Comparison of ENCODE assay signal across 8 mouse cellular contexts in genomic region chr10:68165709-68166694, GRCm38 (mm10).
A peak's percentile ranks its signal among the peaks of the same experiment; 100 is the strongest.
DNase-seq lines count a peak whose midpoint lies in the region; ATAC-seq and TF ChIP-seq lines count a peak whose summit lies in the region.

No protein-coding gene starts in this region.

- DNase-seq in frontal cortex, postnatal 25 days (ENCODE audit: low spot score in 2 of 2) = no peak
- DNase-seq in brain, embryonic 14.5 days (ENCODE audit: low read depth) = peak; percentile 69
- DNase-seq in limb, embryonic 10.5 days (ENCODE audit: low spot score) = no peak
- no peak for DNase-seq in layer of hippocampus, postnatal 10 days (ENCODE audit: low spot score in 2 of 2)
- no peak for DNase-seq in layer of hippocampus, adult 9-10 months (ENCODE audit: low spot score)
- no peak for DNase-seq in frontal cortex, adult 2 months (ENCODE audit: extremely low spot score in 1 of 2, low spot score in 1 of 2)

- peak overlapping the region; percentile 70 for H3K27ac ChIP-seq in hindbrain, embryonic 13.5 days
- H3K27ac ChIP-seq in limb, embryonic 10.5 days = peak overlapping the region; percentile 72

- ATAC-seq in frontal cortex, adult (ENCODE audit: low TSS enrichment) = peak; percentile 51
- ATAC-seq in hindbrain, embryonic 13.5 days (ENCODE audit: low FRiP score) = no peak

- H3K4me2 ChIP-seq in hindbrain, embryonic 13.5 days = no peak overlapping the region

- no peak overlapping the region for H3K9ac ChIP-seq in hindbrain, embryonic 13.5 days

- WGBS in hindbrain, embryonic 13.5 days = 58% methylated on average over 10 of the region's 10 CpGs
- WGBS in limb, embryonic 10.5 days = 59% methylated on average over 10 of the region's 10 CpGs

- H3K4me3 ChIP-seq in hindbrain, embryonic 13.5 days = no peak overlapping the region
- H3K4me3 ChIP-seq in limb, embryonic 10.5 days = no peak overlapping the region

- TF ChIP-seq POLR2A in brain, embryonic 14.5 days (IDR thresholded peaks at IDR 0.05; ENCODE audit: borderline replicate concordance, extremely low read depth, insufficient read depth, insufficient read length, poor library complexity, severe bottlenecking) = no peak

- no peak for TF ChIP-seq CTCF in brain, embryonic 14.5 days (IDR thresholded peaks at IDR 0.05; ENCODE audit: borderline replicate concordance, extremely low read depth, insufficient read depth, insufficient read length)

- no peaks in the 10 kb centered on the region for H3K27me3 ChIP-seq in hindbrain, embryonic 13.5 days
- no peaks in the 10 kb centered on the region for H3K27me3 ChIP-seq in limb, embryonic 10.5 days (ENCODE audit: low read depth, poor library complexity, severe bottlenecking)

- H3K4me1 ChIP-seq in hindbrain, embryonic 13.5 days (replicated peaks) = peaks cover 31% of the 10 kb centered on the region
- peaks cover 53% of the 10 kb centered on the region for H3K4me1 ChIP-seq in limb, embryonic 10.5 days

- no peaks in the 10 kb centered on the region for H3K9me3 ChIP-seq in hindbrain, embryonic 13.5 days
- no peaks in the 10 kb centered on the region for H3K9me3 ChIP-seq in limb, embryonic 10.5 days (replicated peaks)

- no peaks in the 10 kb centered on the region for H3K36me3 ChIP-seq in hindbrain, embryonic 13.5 days
- H3K36me3 ChIP-seq in limb, embryonic 10.5 days = peaks cover 5% of the 10 kb centered on the region; the same call in 1 of the 2 replicates
